Mouse (Mus musculus) liver, adult 2 months (tissue): ENCODE measurements around the gene Prtg.

Source experiments
- CTCF ChIP-seq: fragments of 200-500 bp; IDR thresholded peaks from 2 replicates; pipeline ENCODE4 v1.5.1; 2011; ENCODE audit warnings: low read depth, low read length, control low read depth
- POLR2A ChIP-seq: fragments of 200-500 bp; IDR thresholded peaks from 2 replicates; pipeline ENCODE4 v1.6.1; 2011; ENCODE audit warnings: low read length, control low read depth; ENCODE audit not compliant: insufficient read depth; ENCODE audit errors: extremely low read depth

GRCm38 (mm10) chr9:72943424-72943823, 136.8 kb downstream of the Prtg start:
- no peak for TF ChIP-seq POLR2A
- TF ChIP-seq CTCF: peak; percentile 27; the same call in 1 of the 2 replicates
